Mouse (Mus musculus): ENCODE results near the gene Timp3.

Timp3 gene

GRCm38 (mm10) chr10:86328691-86329090 is 28.5 kb downstream of the Timp3 start:
- DNase-seq (ENCODE audit: low spot score), result no peak

GRCm38 (mm10) chr10:86329241-86329882 is 29.2 kb downstream of the Timp3 start:
- DNase-seq (ENCODE audit: low spot score), result no peak

GRCm38 (mm10) chr10:86330993-86331680 is 31.0 kb downstream of the Timp3 start:
- DNase-seq (ENCODE audit: low spot score), result no peak

- DNase-seq (ENCODE audit: low spot score), result no peak
These were observed 31.6 kb downstream of the Timp3 start for GRCm38 (mm10) chr10:86331681-86332281.

- no peak for DNase-seq (ENCODE audit: low spot score)
These were observed 32.8 kb downstream of the Timp3 start for GRCm38 (mm10) chr10:86332942-86333341.

GRCm38 (mm10) chr10:86334581-86334980 is 34.4 kb downstream of the Timp3 start:
- no peak for DNase-seq (ENCODE audit: low spot score)

GRCm38 (mm10) chr10:86336506-86336905 is 36.3 kb downstream of the Timp3 start:
- no peak for DNase-seq (ENCODE audit: low spot score)

GRCm38 (mm10) chr10:86337239-86337638 is 37.1 kb downstream of the Timp3 start:
- DNase-seq (ENCODE audit: low spot score), result no peak

- DNase-seq (ENCODE audit: low spot score), result no peak
These were observed 38.0 kb downstream of the Timp3 start for GRCm38 (mm10) chr10:86338121-86338715.

GRCm38 (mm10) chr10:86339121-86339520 is 38.9 kb downstream of the Timp3 start:
- DNase-seq (ENCODE audit: low spot score), result no peak

GRCm38 (mm10) chr10:86339649-86340379 is 39.6 kb downstream of the Timp3 start:
- peak; percentile 72 for DNase-seq (ENCODE audit: low spot score)

GRCm38 (mm10) chr10:86340421-86340820 is 40.2 kb downstream of the Timp3 start:
- no peak for DNase-seq (ENCODE audit: low spot score)

- no peak for DNase-seq (ENCODE audit: low spot score)
These were observed 40.9 kb downstream of the Timp3 start for GRCm38 (mm10) chr10:86340991-86341527.

GRCm38 (mm10) chr10:86341589-86341988 is 41.4 kb downstream of the Timp3 start:
- no peak for DNase-seq (ENCODE audit: low spot score)

- no peak for DNase-seq (ENCODE audit: low spot score)
These were observed 42.0 kb downstream of the Timp3 start for GRCm38 (mm10) chr10:86342151-86342550.

GRCm38 (mm10) chr10:86342713-86343112 is 42.5 kb downstream of the Timp3 start:
- DNase-seq (ENCODE audit: low spot score), result no peak

- no peak for DNase-seq (ENCODE audit: low spot score)
These were observed 43.2 kb downstream of the Timp3 start for GRCm38 (mm10) chr10:86343362-86343761.

- no peak for DNase-seq (ENCODE audit: low spot score)
These were observed 43.8 kb downstream of the Timp3 start for GRCm38 (mm10) chr10:86343931-86344330.

GRCm38 (mm10) chr10:86344654-86345053 is 44.5 kb downstream of the Timp3 start:
- DNase-seq (ENCODE audit: low spot score), result no peak

- no peak for DNase-seq (ENCODE audit: low spot score)
These were observed 45.5 kb downstream of the Timp3 start for GRCm38 (mm10) chr10:86345645-86346044.

GRCm38 (mm10) chr10:86346235-86346840 is 46.2 kb downstream of the Timp3 start:
- no peak for DNase-seq (ENCODE audit: low spot score)

- DNase-seq (ENCODE audit: low spot score), result no peak
These were observed 51.1 kb downstream of the Timp3 start for GRCm38 (mm10) chr10:86351287-86351686.
